Mouse (Mus musculus): ENCODE results near the gene Pex16.

- TF ChIP-seq CTCF (IDR thresholded peaks at IDR 0.05; ENCODE audit: control insufficient read depth, insufficient read depth, insufficient read length) (no peak), CEBPB (IDR thresholded peaks at IDR 0.05; ENCODE audit: low read depth) (no peak)
Measured at GRCm38 (mm10) chr2:92364086-92364485, 10.4 kb upstream of the Pex16 start.

Data from C2C12 (cell line).